Mouse (Mus musculus) gonadal fat pad, adult 2 months (tissue): ENCODE data around the gene Akap2. TPM values are rescaled to one million over a fixed set of nuclear protein-coding genes. Genes with fewer than 3 reads are reported as not detected.

Experiments
- DNase-seq: peaks from one replicate; pipeline ENCODE4 v3.0.0-alpha.2; 2012; ENCODE audit warnings: low read depth
- polyA plus RNA-seq: library from polyadenylated mRNA; depleted of rRNA; stranded (reverse); fragments of >200 nt; gene quantifications from 2 replicates; pipeline ENCODE4 v1.2.3, GENCODE M21; 2012; rRNA removed

Gene Akap2
- 35.1 and 58.6 TPM in 2 replicates for polyA plus RNA-seq

DNA sequence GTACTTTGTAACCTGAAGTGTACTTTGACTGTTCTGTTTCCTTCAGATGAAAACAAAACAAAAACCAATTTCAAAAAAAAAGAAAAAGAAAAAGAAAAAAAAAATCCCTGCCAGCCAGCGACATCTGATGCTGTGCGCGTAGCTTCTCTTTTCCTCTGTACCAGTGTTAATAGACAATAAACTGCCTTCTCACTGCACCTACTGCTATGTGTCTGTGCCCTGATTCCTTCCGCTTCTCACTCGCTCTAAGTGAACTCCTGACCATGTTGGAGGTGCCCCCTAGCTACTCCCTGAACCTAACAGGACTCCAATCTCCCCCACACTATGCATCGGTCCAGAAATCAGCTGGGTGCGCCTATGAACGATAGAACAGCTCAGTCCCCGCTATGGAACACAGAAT lies at the start of gene Akap2:
Gene Akap2, plus strand, starts transcription at position 304 of the 400 bp plus-strand sequence.
- no peak for DNase-seq

- no peak for DNase-seq
Observed at GRCm38 (mm10) chr4:57670813-57671469, 46.5 kb upstream of the Akap2 start.

- no peak for DNase-seq
Observed at GRCm38 (mm10) chr4:57672541-57672940, 44.9 kb upstream of the Akap2 start.

DNA sequence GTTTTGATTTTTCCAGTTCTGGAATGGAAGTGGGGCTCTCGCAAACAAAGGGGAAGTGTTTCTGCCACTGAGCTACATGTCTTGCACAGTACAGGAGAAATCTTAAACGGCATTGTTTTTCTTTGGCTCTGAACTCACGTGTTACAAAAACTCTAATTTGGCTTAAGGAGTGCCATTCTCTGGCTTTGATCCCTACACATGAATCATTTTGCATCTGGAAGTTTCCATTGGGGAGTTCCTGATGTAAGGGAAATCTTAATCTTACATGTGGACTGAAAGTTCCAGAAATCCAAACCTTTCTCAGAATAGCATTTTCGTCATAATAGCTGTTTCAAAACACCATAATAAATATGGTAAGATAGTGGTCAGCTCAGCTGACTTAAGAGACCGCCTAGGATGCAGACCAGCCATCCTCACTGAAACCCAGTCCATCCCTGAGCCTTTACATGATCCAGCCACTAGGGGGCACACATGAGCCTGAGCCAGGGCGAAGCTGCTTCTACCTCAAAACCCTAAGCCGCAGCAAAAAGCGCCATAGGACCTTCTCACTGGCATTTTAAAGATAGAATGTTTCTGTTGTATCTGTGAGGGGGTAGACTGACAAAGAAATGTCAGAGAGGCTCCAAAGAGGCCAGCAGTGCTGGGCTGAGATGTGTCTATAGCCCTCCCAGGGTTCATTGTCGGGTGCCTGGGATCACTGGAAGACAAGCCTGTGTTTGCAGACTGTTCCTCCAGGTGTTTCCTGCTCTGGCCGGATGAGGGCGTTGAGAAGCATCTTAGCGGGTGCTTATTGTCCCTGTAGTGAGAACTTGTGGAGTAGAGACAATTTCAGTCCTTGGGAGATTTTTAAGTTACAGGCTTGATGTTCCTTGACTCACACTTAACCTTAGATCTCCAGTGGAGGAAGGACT lies 44.2 kb upstream of the Akap2 start:
- DNase-seq = no peak

- no peak for DNase-seq
Observed at GRCm38 (mm10) chr4:57674351-57674750, 43.1 kb upstream of the Akap2 start.

- no peak for DNase-seq
Observed at GRCm38 (mm10) chr4:57675387-57675786, 42.1 kb upstream of the Akap2 start.

DNA sequence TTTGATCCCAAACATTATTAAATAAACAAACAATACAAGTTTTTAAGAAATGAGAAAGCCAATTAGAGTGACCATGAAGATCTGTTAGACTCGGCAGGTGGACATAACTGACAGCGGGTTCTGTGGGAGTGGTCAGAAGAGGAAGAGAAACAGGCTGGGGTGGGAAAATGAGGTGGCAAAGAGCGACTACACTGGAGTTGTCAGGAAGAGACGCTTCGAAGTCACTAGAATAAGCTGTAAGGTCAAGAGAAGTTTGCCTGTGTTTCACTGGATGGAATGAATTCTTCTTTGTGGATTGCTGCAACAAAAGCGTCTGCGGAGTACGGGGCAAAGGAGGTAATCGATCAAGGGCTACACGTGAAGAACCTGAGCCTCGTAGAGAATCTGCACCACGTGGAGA lies 39.5 kb upstream of the Akap2 start:
- no peak for DNase-seq

DNA sequence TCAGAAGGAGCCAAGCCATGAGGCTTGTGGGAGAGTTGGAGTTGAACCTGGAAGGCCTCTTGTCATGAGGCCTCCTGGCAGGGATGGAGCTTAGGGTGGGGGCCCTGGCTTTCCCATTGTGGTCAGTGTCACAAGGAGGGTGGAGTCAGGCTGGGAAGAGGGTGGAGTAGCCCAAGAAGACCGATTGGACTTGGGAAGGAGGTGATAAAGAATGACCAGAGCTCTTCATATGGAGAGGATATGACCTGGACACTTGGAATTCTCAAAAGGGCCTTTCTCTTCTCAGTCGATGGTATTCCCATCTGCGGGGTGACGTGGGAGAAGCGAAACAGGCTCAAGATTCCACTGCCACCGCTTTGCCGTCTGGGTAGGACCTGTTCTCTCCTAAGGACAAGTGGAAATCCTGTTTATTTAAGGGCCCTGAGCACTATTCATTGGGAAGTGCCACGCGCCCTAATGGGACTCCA lies 38.4 kb upstream of the Akap2 start:
- no peak for DNase-seq

DNA sequence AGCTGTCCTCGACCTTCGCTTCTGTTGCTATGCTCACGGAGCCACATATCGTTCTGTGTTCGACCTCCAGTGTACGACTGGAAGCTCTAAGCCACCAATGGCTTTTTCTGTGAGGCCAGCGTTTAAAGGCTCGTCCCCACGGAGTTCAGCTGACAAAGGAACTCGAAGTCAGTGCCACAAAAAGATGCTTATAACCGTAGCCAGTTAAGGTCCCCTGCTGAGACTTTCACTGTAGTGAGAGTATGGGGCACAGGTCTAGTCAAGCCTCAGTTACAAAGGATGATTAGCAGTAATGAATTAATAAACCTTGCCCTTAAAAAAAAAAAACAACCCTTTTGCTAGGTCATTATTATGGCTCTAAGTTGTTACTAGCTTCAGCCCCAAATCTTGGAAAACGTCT lies 37.3 kb upstream of the Akap2 start:
- DNase-seq = no peak

- no peak for DNase-seq
Observed at GRCm38 (mm10) chr4:57681511-57681910, 35.9 kb upstream of the Akap2 start.

GRCm38 (mm10) chr4:57682341-57682740 lies 35.1 kb upstream of the Akap2 start:
- DNase-seq = no peak

DNA sequence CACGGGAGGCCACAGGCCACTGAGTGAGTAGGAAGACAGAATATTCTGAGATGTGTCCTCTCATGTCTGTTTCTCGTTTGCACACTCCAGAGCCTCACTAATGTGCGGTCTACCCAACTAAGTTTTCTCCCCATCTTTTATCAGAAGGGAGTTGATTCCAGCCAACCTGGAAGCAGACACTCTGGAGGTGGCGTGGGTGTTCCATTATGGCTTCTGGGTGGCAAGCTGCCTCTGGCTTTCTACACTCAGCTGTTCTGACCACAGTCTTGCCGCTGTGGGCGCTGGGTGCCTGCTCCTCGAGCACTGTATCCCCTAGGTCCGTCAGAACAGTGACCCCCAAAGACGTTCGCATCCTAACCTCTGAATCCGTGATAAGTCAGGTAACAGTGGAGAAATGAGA lies 34.5 kb upstream of the Akap2 start:
- no peak for DNase-seq

DNA sequence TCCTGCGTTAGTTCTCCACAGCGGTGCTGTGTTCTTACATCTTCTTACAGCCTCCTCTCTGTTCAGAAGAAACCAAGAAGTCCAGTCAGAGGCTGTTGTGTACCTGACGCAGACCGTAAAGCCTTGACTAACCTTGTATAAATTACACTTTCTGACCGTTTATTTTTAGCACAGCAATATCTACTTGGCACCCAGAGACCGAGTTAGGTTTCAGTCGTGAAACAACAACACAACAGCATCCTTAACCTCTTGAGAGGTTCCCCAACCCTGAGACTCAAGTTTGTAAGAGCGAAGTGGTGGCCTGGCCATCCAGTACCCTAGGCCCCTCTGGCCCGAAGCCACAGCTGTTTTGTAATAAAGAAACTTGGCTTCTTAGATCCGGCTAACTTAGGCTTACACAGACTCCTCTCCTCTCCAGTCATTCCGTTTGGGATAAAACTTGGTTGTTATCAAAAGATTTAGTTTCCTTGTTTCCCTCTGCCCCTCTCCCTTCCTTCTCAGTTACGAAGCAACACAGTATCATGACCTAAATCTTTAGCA lies 32.7 kb upstream of the Akap2 start:
- DNase-seq = no peak

DNA sequence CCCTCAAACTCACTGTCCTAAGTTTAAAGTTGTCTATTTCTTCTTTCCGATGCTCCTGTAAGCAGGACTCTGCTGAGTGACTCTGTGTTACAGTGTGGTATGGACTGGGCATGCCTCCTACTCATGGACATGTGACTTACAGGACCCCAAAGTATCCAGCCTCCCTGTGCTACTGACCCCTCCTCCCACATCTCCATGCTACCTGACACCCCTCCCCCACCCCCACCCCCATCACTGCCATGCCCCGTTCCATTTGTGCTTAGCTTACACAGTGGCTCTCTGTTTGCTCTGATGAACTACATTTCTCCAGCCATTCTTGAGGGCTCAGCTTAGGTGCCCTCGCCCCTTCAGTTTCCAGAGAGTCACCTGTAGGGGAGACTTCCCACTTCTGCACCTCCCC lies 30.7 kb upstream of the Akap2 start:
- DNase-seq = no peak

- no peak for DNase-seq
Observed at GRCm38 (mm10) chr4:57687583-57687982, 29.9 kb upstream of the Akap2 start.

DNA sequence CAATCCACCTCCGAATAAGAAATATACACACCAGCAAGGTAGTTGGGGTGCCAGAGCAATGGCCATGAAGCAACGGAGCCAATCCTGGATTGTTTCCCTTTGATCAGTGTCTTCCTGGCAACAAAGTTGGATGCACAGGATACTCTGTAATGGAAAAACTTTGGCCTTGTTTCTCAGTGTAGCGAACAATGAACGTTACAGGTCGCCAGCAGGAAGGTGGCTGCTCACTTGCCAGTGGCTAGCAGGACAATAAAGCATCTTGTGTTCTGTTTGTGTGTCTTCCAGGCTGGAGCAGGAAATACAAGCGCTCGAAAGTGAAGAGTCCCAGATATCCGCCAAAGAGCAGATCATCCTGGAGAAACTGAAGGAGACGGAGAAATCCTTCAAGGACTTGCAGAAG lies 29.3 kb upstream of the Akap2 start:
- DNase-seq = no peak

- DNase-seq = no peak
Observed at GRCm38 (mm10) chr4:57690001-57690400, 27.5 kb upstream of the Akap2 start.

- no peak for DNase-seq
Observed at GRCm38 (mm10) chr4:57690805-57691204, 26.7 kb upstream of the Akap2 start.

DNA sequence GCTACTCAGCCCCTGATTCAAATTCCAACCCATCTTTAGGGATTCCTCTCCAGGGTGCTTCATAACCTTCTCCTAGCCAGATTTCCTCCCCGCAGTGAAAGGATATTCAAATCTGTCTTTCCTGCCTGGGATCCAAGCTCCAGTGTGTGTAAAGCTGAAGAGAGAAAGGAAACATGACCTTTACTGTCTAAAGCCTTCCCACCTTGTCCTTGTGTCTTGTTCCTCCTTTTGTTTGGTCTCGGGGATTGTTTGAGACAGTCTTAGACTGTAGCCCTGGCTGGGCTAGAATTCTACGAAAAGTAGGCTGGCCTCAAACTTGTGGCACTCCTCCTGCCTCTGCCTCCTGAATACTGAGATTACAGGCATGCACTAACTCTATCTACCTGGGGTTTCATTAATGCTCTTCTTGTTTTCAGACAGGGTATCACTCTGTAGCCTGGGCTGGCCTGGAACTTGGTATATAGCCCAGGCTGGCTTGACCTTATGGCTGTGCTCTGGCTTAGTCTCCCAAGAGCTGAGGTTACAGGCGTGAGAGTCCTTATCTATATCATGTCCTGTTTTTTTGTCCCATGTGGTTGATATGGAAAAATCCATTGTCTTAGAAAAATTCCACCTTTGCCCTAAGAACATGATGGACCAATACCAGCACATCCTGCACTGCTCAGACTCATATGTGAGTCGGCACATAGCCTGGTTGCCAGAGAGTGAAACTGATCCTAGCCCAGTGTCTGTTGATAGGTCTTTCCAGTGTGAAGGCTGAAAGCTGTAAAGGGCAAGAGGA lies 22.9 kb upstream of the Akap2 start:
- no peak for DNase-seq

GRCm38 (mm10) chr4:57696955-57697354 lies 20.5 kb upstream of the Akap2 start:
- no peak for DNase-seq

- no peak for DNase-seq
Observed at GRCm38 (mm10) chr4:57697918-57698611, 19.4 kb upstream of the Akap2 start.
